Mouse (Mus musculus): ENCODE measurements around the gene Doc2g.
A peak's percentile ranks its signal among the peaks of the same experiment; 100 is the strongest.
"Not testable (repeated sequence)": the region's sequence is repeated elsewhere in the genome, so short reads cannot be mapped to it uniquely, and the experiment has no call there.

Gene Doc2g

GRCm38 (mm10) chr19:4003112-4003511 is at the start of gene Doc2g:
Gene Doc2g (plus strand): TSS chr19:4003313.
- no peak for DNase-seq

- DNase-seq: no peak
These were observed 48.1 kb upstream of the Doc2g start for GRCm38 (mm10) chr19:3955033-3955432.

- DNase-seq: no peak
These were observed 47.3 kb upstream of the Doc2g start for GRCm38 (mm10) chr19:3955804-3956203.

- DNase-seq: not testable (repeated sequence)
These were observed 45.6 kb upstream of the Doc2g start for GRCm38 (mm10) chr19:3957296-3958036.

- no peak for DNase-seq
These were observed 44.6 kb upstream of the Doc2g start, which contains the start of gene Aldh3b3 for GRCm38 (mm10) chr19:3958470-3958869. Gene Aldh3b3 (plus strand): TSS chr19:3958645.

- no peak for DNase-seq
These were observed 44.1 kb upstream of the Doc2g start for GRCm38 (mm10) chr19:3959030-3959429.

- no peak for DNase-seq
These were observed 42.9 kb upstream of the Doc2g start for GRCm38 (mm10) chr19:3960211-3960610.

GRCm38 (mm10) chr19:3961805-3962204 is 41.3 kb upstream of the Doc2g start:
- not testable (repeated sequence) for DNase-seq

GRCm38 (mm10) chr19:3962469-3962868 is 40.6 kb upstream of the Doc2g start:
- DNase-seq: no peak

GRCm38 (mm10) chr19:3964030-3964429 is 39.1 kb upstream of the Doc2g start:
- DNase-seq: no peak

GRCm38 (mm10) chr19:3966330-3967075 is 36.6 kb upstream of the Doc2g start:
- DNase-seq: no peak

GRCm38 (mm10) chr19:3967258-3967657 is 35.9 kb upstream of the Doc2g start:
- no peak for DNase-seq

- DNase-seq: no peak
These were observed 30.9 kb upstream of the Doc2g start, which contains the start of gene Aldh3b2 for GRCm38 (mm10) chr19:3972229-3972628. Gene Aldh3b2 (plus strand): TSS chr19:3972328.

- DNase-seq: not testable (repeated sequence)
These were observed 28.5 kb upstream of the Doc2g start for GRCm38 (mm10) chr19:3974608-3975007.

- DNase-seq: no peak
These were observed 27.2 kb upstream of the Doc2g start for GRCm38 (mm10) chr19:3975866-3976265.

GRCm38 (mm10) chr19:3980309-3980708 is 22.8 kb upstream of the Doc2g start:
- DNase-seq: peak; percentile 57

GRCm38 (mm10) chr19:3980917-3981316 is 22.2 kb upstream of the Doc2g start:
- no peak for DNase-seq

GRCm38 (mm10) chr19:3983527-3984200 is 19.4 kb upstream of the Doc2g start:
- no peak for DNase-seq

GRCm38 (mm10) chr19:3985261-3985681 is 17.8 kb upstream of the Doc2g start:
- no peak for DNase-seq

- DNase-seq: peak; percentile 36
These were observed 16.8 kb upstream of the Doc2g start, which contains the start of gene Acy3 for GRCm38 (mm10) chr19:3986334-3986733. Gene Acy3 (plus strand): TSS chr19:3986570.

- DNase-seq: no peak
These were observed 15.0 kb upstream of the Doc2g start for GRCm38 (mm10) chr19:3988066-3988465.

- no peak for DNase-seq
These were observed 14.4 kb upstream of the Doc2g start for GRCm38 (mm10) chr19:3988750-3989149.

- DNase-seq: no peak
These were observed 12.3 kb upstream of the Doc2g start for GRCm38 (mm10) chr19:3990804-3991203.
